Mouse (Mus musculus) bone marrow macrophage, adult 2 months (primary cell): ENCODE data around the gene St6galnac5. TPM values are rescaled to one million over a fixed set of nuclear protein-coding genes. Genes with fewer than 3 reads are reported as not detected.

ENCODE experiments used
- H3K27ac ChIP-seq: 2 replicates; pipeline ENCODE4 v1.5.1; 2012; ENCODE audit warnings: low read depth, low read length; ENCODE audit not compliant: insufficient read depth
- H3K4me1 ChIP-seq: 2 replicates; pipeline ENCODE4 v1.6.1; 2012; ENCODE audit warnings: low read length; ENCODE audit not compliant: control insufficient read depth, insufficient read depth
- H3K4me3 ChIP-seq: 2 replicates; pipeline ENCODE4 v1.5.1; 2012; ENCODE audit warnings: mild to moderate bottlenecking, low read length, moderate library complexity; ENCODE audit not compliant: insufficient read depth
- CTCF ChIP-seq: IDR thresholded peaks from 2 replicates; pipeline ENCODE4 v1.5.1; 2012; ENCODE audit warnings: low read depth, mild to moderate bottlenecking, low read length, moderate library complexity
- POLR2A ChIP-seq: IDR thresholded peaks from 2 replicates; pipeline ENCODE4 v1.6.1; 2012; ENCODE audit warnings: mild to moderate bottlenecking, low read depth, low read length, borderline replicate concordance
- polyA plus RNA-seq: library from polyadenylated mRNA; stranded (reverse); fragments of >200 nt; gene quantifications from 2 replicates; pipeline ENCODE4 v1.2.4, GENCODE M21; 2012; ENCODE audit not compliant: missing spikeins, insufficient read depth, insufficient read length

Gene St6galnac5
- polyA plus RNA-seq, 1 experiment = not detected

- Histone ChIP-seq H3K27ac (no peak overlapping the region), H3K4me1 (no peaks in the 10 kb centered on the region), H3K4me3 (no peak overlapping the region)
- TF ChIP-seq POLR2A (no peak), CTCF (no peak)
Observed at GRCm38 (mm10) chr3:152855006-152855614, 126.9 kb downstream of the St6galnac5 start.

GRCm38 (mm10) chr3:152843925-152844324, 138.1 kb downstream of the St6galnac5 start:
- H3K4me1 ChIP-seq = no peaks in the 10 kb centered on the region
- TF ChIP-seq CTCF (no peak), POLR2A (no peak)
- no peak overlapping the region for H3K4me3 ChIP-seq
- H3K27ac ChIP-seq = no peak overlapping the region

GRCm38 (mm10) chr3:152842648-152843047, 139.4 kb downstream of the St6galnac5 start:
- TF ChIP-seq CTCF (no peak), POLR2A (no peak)
- Histone ChIP-seq H3K27ac (no peak overlapping the region), H3K4me1 (no peaks in the 10 kb centered on the region)

GRCm38 (mm10) chr3:152841264-152841663, 140.8 kb downstream of the St6galnac5 start:
- H3K4me3 ChIP-seq = no peak overlapping the region
- no peak for TF ChIP-seq POLR2A
- no peak for TF ChIP-seq CTCF
- H3K4me1 ChIP-seq = no peaks in the 10 kb centered on the region
- H3K27ac ChIP-seq = no peak overlapping the region

More at GRCm38 (mm10) chr3:152842648-152843047, 139.4 kb downstream of the St6galnac5 start:
- no peak overlapping the region for H3K4me3 ChIP-seq

- no peak for TF ChIP-seq CTCF
- no peak for TF ChIP-seq POLR2A
- H3K4me1 ChIP-seq = no peaks in the 10 kb centered on the region
- H3K4me3 ChIP-seq = no peak overlapping the region
- H3K27ac ChIP-seq = no peak overlapping the region
Observed at GRCm38 (mm10) chr3:152837938-152838337, 144.1 kb downstream of the St6galnac5 start.

GRCm38 (mm10) chr3:152837407-152837806, 144.6 kb downstream of the St6galnac5 start:
- Histone ChIP-seq H3K4me1 (no peaks in the 10 kb centered on the region), H3K4me3 (no peak overlapping the region), H3K27ac (no peak overlapping the region)
- TF ChIP-seq POLR2A = no peak
- TF ChIP-seq CTCF = no peak

GRCm38 (mm10) chr3:152832436-152832835, 149.6 kb downstream of the St6galnac5 start:
- Histone ChIP-seq H3K27ac (no peak overlapping the region), H3K4me1 (no peaks in the 10 kb centered on the region), H3K4me3 (no peak overlapping the region)
- no peak for TF ChIP-seq CTCF
- no peak for TF ChIP-seq POLR2A

GRCm38 (mm10) chr3:152831974-152832373, 150.1 kb downstream of the St6galnac5 start:
- no peak for TF ChIP-seq POLR2A
- TF ChIP-seq CTCF = no peak
- Histone ChIP-seq H3K27ac (no peak overlapping the region), H3K4me3 (no peak overlapping the region), H3K4me1 (no peaks in the 10 kb centered on the region)

GRCm38 (mm10) chr3:152831377-152831776, 150.7 kb downstream of the St6galnac5 start:
- Histone ChIP-seq H3K4me1 (no peaks in the 10 kb centered on the region), H3K27ac (no peak overlapping the region), H3K4me3 (no peak overlapping the region)
- no peak for TF ChIP-seq POLR2A
- no peak for TF ChIP-seq CTCF

GRCm38 (mm10) chr3:152821202-152821601, 160.8 kb downstream of the St6galnac5 start:
- no peaks in the 10 kb centered on the region for H3K4me1 ChIP-seq

GRCm38 (mm10) chr3:152820406-152820805, 161.6 kb downstream of the St6galnac5 start:
- no peak overlapping the region for H3K4me3 ChIP-seq
- H3K27ac ChIP-seq = no peak overlapping the region
- TF ChIP-seq CTCF = no peak
- TF ChIP-seq POLR2A = no peak
- no peaks in the 10 kb centered on the region for H3K4me1 ChIP-seq

More at GRCm38 (mm10) chr3:152821202-152821601, 160.8 kb downstream of the St6galnac5 start:
- Histone ChIP-seq H3K27ac (no peak overlapping the region), H3K4me3 (no peak overlapping the region)
- TF ChIP-seq POLR2A (no peak), CTCF (no peak)
